Mouse (Mus musculus) brown adipose tissue, adult 24 weeks (tissue): ENCODE measurements around the gene Ltf. TPM values are rescaled to one million over a fixed set of nuclear protein-coding genes. Genes with fewer than 3 reads are reported as not detected.
A peak's percentile ranks its signal among the peaks of the same experiment; 100 is the strongest.

ENCODE experiments used
- H3K27ac ChIP-seq: fragments of 200-500 bp; replicated peaks from 2 replicates; pipeline ENCODE4 v1.5.1; 2012; ENCODE audit warnings: low read depth, mild to moderate bottlenecking, low read length
- H3K4me1 ChIP-seq: fragments of 200-500 bp; 2 replicates; pipeline ENCODE4 v1.6.1; 2012; ENCODE audit warnings: low read length, mixed read lengths; ENCODE audit not compliant: control insufficient read depth, insufficient read depth, insufficient read length
- H3K4me3 ChIP-seq: fragments of 200-500 bp; 2 replicates; pipeline ENCODE4 v1.5.1; 2012; ENCODE audit warnings: low read depth, mild to moderate bottlenecking, low read length, moderate library complexity; ENCODE audit not compliant: insufficient read depth
- polyA plus RNA-seq: library from polyadenylated mRNA; stranded (reverse); fragments of >200 nt; gene quantifications from 2 replicates; pipeline ENCODE4 v1.2.4, GENCODE M21; 2012; ENCODE audit not compliant: missing spikeins, insufficient read depth, insufficient read length

The Ltf gene
- polyA plus RNA-seq, 1 experiment, result not detected

GRCm38 (mm10) chr9:111056519-111056797, 37.4 kb downstream of the Ltf start:
- Histone ChIP-seq H3K4me3 (peak overlapping the region; percentile 73), H3K27ac (peak overlapping the region; percentile 73), H3K4me1 (peaks cover 4% of the 10 kb centered on the region)

- peak within 1 kb of the TSS; percentile 73 for H3K4me3 ChIP-seq
- H3K4me1 ChIP-seq, result peaks cover 4% of the 10 kb centered on the region
- H3K27ac ChIP-seq, result peak within 1 kb of the TSS; percentile 73
Observed at GRCm38 (mm10) chr9:111056798-111057543, 37.9 kb downstream of the Ltf start, which contains the start of gene Ccrl2. TSS of gene Ccrl2 (minus strand) at chr9:111057519.

GRCm38 (mm10) chr9:111057544-111058370, 38.7 kb downstream of the Ltf start:
- peaks cover 7% of the 10 kb centered on the region for H3K4me1 ChIP-seq
- peak overlapping the region; percentile 73 for H3K4me3 ChIP-seq
- peak overlapping the region; percentile 73 for H3K27ac ChIP-seq

GRCm38 (mm10) chr9:111058943-111059556, 40.0 kb downstream of the Ltf start:
- H3K4me3 ChIP-seq, result no peak overlapping the region

GRCm38 (mm10) chr9:111062840-111063239, 43.8 kb downstream of the Ltf start:
- Histone ChIP-seq H3K4me1 (peaks cover 8% of the 10 kb centered on the region), H3K27ac (no peak overlapping the region), H3K4me3 (no peak overlapping the region)

More at GRCm38 (mm10) chr9:111058943-111059556, 40.0 kb downstream of the Ltf start:
- peak overlapping the region; percentile 36 for H3K27ac ChIP-seq
- H3K4me1 ChIP-seq, result peaks cover 10% of the 10 kb centered on the region

GRCm38 (mm10) chr9:111067052-111067451, 48.0 kb downstream of the Ltf start:
- Histone ChIP-seq H3K4me3 (no peak overlapping the region), H3K4me1 (peaks cover 19% of the 10 kb centered on the region), H3K27ac (no peak overlapping the region)

GRCm38 (mm10) chr9:111070546-111070961, 51.5 kb downstream of the Ltf start:
- no peak overlapping the region for H3K27ac ChIP-seq
- no peak overlapping the region for H3K4me3 ChIP-seq
- H3K4me1 ChIP-seq, result peaks cover 14% of the 10 kb centered on the region

- H3K27ac ChIP-seq, result peak overlapping the region; percentile 39
- H3K4me3 ChIP-seq, result no peak overlapping the region
- peaks cover 14% of the 10 kb centered on the region for H3K4me1 ChIP-seq
Observed at GRCm38 (mm10) chr9:111072175-111072574, 53.1 kb downstream of the Ltf start.

- Histone ChIP-seq H3K4me3 (no peak overlapping the region), H3K4me1 (peaks cover 14% of the 10 kb centered on the region), H3K27ac (0 out of 2 replicates have a peak overlapping the region, but pooled peaks have one; percentile 39)
Observed at GRCm38 (mm10) chr9:111072971-111073370, 53.9 kb downstream of the Ltf start.

GRCm38 (mm10) chr9:111077745-111078144, 58.7 kb downstream of the Ltf start:
- Histone ChIP-seq H3K4me1 (peaks cover 3% of the 10 kb centered on the region; the same call in 1 of the 2 replicates), H3K27ac (no peak overlapping the region), H3K4me3 (no peak overlapping the region)

- Histone ChIP-seq H3K27ac (no peak overlapping the region), H3K4me1 (no peaks in the 10 kb centered on the region), H3K4me3 (no peak overlapping the region)
Observed at GRCm38 (mm10) chr9:111080801-111081200, 61.7 kb downstream of the Ltf start.

- no peaks in the 10 kb centered on the region for H3K4me1 ChIP-seq
- H3K4me3 ChIP-seq, result no peak overlapping the region
- H3K27ac ChIP-seq, result no peak overlapping the region
Observed at GRCm38 (mm10) chr9:111081765-111082164, 62.7 kb downstream of the Ltf start.

- H3K4me3 ChIP-seq, result no peak overlapping the region
- H3K27ac ChIP-seq, result no peak overlapping the region
Observed at GRCm38 (mm10) chr9:111085329-111085728, 66.3 kb downstream of the Ltf start.

GRCm38 (mm10) chr9:111086137-111086536, 67.1 kb downstream of the Ltf start:
- no peaks in the 10 kb centered on the region for H3K4me1 ChIP-seq
- H3K4me3 ChIP-seq, result no peak overlapping the region
- H3K27ac ChIP-seq, result no peak overlapping the region

More at GRCm38 (mm10) chr9:111085329-111085728, 66.3 kb downstream of the Ltf start:
- H3K4me1 ChIP-seq, result no peaks in the 10 kb centered on the region

- H3K27ac ChIP-seq, result no peak overlapping the region
- no peaks in the 10 kb centered on the region for H3K4me1 ChIP-seq
- no peak overlapping the region for H3K4me3 ChIP-seq
Observed at GRCm38 (mm10) chr9:111086995-111087606, 68.0 kb downstream of the Ltf start.
